Mouse (Mus musculus) olfactory bulb, adult 2 months (tissue): ENCODE measurements at regions not wholly inside any gene's neighbourhood (a gene's known extent, or its start where the extent isn't known, plus 50 kb on each side); places are given as distances from the start of the nearest gene placed in this dataset.

Experiments
- CTCF ChIP-seq: fragments of 200-500 bp; IDR thresholded peaks from 2 replicates; pipeline ENCODE4 v1.5.1; 2012; ENCODE audit warnings: low read depth, mild to moderate bottlenecking, low read length, moderate library complexity; ENCODE audit not compliant: insufficient read depth
- POLR2A ChIP-seq: fragments of 200-500 bp; IDR thresholded peaks from 2 replicates; pipeline ENCODE4 v1.6.1; 2012; ENCODE audit warnings: mild to moderate bottlenecking, low read depth, low read length, moderate library complexity; ENCODE audit not compliant: insufficient read depth

DNA sequence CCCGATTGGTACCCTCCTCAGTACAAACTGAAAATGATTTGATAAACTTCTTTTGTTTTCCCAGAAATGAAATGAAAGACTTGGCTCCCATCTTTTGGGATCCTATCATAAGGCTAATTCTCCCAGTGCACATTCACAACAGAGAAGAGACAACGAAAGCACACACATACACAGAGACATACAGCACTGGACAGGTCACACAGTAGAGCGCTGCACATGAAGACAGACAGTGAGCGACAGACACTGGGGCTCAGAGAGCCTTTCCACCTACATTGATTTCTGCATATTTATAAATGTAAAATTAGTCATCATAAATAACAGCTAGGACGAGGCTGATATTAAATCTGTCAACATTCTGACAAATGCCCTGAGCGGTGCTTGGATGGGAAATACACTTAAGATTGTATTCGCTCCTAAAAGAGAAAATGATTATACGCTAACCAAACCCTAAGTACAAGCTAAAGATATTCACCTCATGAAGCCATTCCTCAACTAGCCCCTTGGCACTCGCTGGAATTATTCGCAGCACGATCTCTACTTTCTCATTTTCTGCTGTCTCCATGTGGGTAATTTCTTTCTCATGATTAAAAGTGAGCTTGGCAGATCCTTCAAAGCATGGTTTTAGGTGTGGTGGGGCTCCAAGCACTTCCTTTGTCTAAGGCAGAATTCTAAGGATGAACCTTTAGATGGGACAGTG is 647.4 kb downstream of the Nedd1 start:
- no peak for TF ChIP-seq CTCF
- no peak for TF ChIP-seq POLR2A
